Mouse (Mus musculus) intestine, embryonic 14.5 days (tissue): ENCODE measurements around the gene Prim2. TPM values are rescaled to one million over a fixed set of nuclear protein-coding genes. Genes with fewer than 3 reads are reported as not detected.

Experiments used
- ATAC-seq: fragments of 200-750 bp; cut with Nextera tagmentation; replicated peaks from 2 replicates; pipeline ENCODE4 v1.8.0; 2017; ENCODE audit warnings: low read depth, moderate number of reproducible peaks, moderate TSS enrichment, moderate library complexity; ENCODE audit not compliant: low FRiP score, low TSS enrichment
- DNase-seq: peaks from one replicate; pipeline ENCODE4 v3.0.0-alpha.2; 2018; ENCODE audit warnings: low spot score
- H3K27ac ChIP-seq: fragments of 300-500 bp; sonication (generic); 2 replicates; pipeline ENCODE4 v1.5.1; 2014; ENCODE audit warnings: low read depth, mild to moderate bottlenecking, control low read depth
- H3K27me3 ChIP-seq: fragments of 300-500 bp; sonication (generic); replicated peaks from 2 replicates; pipeline ENCODE4 v1.6.1; 2014; ENCODE audit warnings: low read length, control low read depth; ENCODE audit not compliant: control insufficient read depth, insufficient read depth
- H3K36me3 ChIP-seq: fragments of 300-500 bp; sonication (generic); 2 replicates; pipeline ENCODE4 v1.6.1; 2014; ENCODE audit warnings: low read length, control low read depth; ENCODE audit not compliant: control insufficient read depth, insufficient read depth
- H3K4me1 ChIP-seq: fragments of 300-500 bp; sonication (generic); replicated peaks from 2 replicates; pipeline ENCODE4 v1.6.1; 2014; ENCODE audit warnings: low read length, control low read depth, mixed read lengths; ENCODE audit not compliant: control insufficient read depth, insufficient read depth
- H3K4me2 ChIP-seq: fragments of 300-500 bp; sonication (generic); 2 replicates; pipeline ENCODE4 v1.6.1; 2014; ENCODE audit warnings: low read length
- H3K4me3 ChIP-seq: fragments of 300-500 bp; sonication (generic); 2 replicates; pipeline ENCODE4 v1.5.1; 2014; ENCODE audit warnings: low read depth, low read length, control low read depth, mixed read lengths
- H3K9ac ChIP-seq: fragments of 300-500 bp; sonication (generic); 2 replicates; pipeline ENCODE4 v1.6.1; 2014; ENCODE audit warnings: mild to moderate bottlenecking, low read length
- H3K9me3 ChIP-seq: fragments of 300-500 bp; sonication (generic); 2 replicates; pipeline ENCODE4 v1.6.1; 2016; ENCODE audit warnings: low read length, control low read depth; ENCODE audit not compliant: control insufficient read depth
- WGBS: fragments of 180-500 bp; shearing (Covaris S2); extraction: QIAGEN DNeasy Blood & Tissue Kit; methylation state at CpG from one replicate; pipeline ENCODE4 v1.1.7; 2014; 5-methylcytosine and 5-hydroxymethylcytosine counted together
- polyA plus RNA-seq: library from polyadenylated mRNA; unstranded; fragments of >200 nt; fragmentation: Nextera tagmentation; extraction: Ambion mirVana; gene quantifications from 2 replicates; pipeline ENCODE4 v1.2.1, GENCODE M21; 2014

Gene Prim2
- polyA plus RNA-seq, 1 experiment from 2014 or later = 35.2 TPM

- 85% methylated on average over 4 of the region's 4 CpGs for WGBS
- Histone ChIP-seq H3K36me3 (no peaks in the 10 kb centered on the region), H3K4me1 (no peaks in the 10 kb centered on the region), H3K27me3 (no peaks in the 10 kb centered on the region), H3K27ac (no peak overlapping the region), H3K9me3 (no peaks in the 10 kb centered on the region), H3K9ac (no peak overlapping the region), H3K4me3 (no peak overlapping the region), H3K4me2 (no peak overlapping the region)
- ATAC-seq (no peak), DNase-seq (no peak)
These were observed 75.7 kb downstream of the Prim2 start for GRCm38 (mm10) chr1:33593718-33594388.

GRCm38 (mm10) chr1:33591997-33592608 lies 77.5 kb downstream of the Prim2 start:
- H3K4me3 ChIP-seq = no peak overlapping the region
- H3K36me3 ChIP-seq = no peaks in the 10 kb centered on the region
- ATAC-seq = no peak
- no peaks in the 10 kb centered on the region for H3K9me3 ChIP-seq
- no peak for DNase-seq
- 92% methylated on average over 7 of the region's 7 CpGs for WGBS
- no peaks in the 10 kb centered on the region for H3K27me3 ChIP-seq
- no peak overlapping the region for H3K27ac ChIP-seq
- no peak overlapping the region for H3K9ac ChIP-seq
- H3K4me2 ChIP-seq = no peak overlapping the region
- H3K4me1 ChIP-seq = no peaks in the 10 kb centered on the region

DNA sequence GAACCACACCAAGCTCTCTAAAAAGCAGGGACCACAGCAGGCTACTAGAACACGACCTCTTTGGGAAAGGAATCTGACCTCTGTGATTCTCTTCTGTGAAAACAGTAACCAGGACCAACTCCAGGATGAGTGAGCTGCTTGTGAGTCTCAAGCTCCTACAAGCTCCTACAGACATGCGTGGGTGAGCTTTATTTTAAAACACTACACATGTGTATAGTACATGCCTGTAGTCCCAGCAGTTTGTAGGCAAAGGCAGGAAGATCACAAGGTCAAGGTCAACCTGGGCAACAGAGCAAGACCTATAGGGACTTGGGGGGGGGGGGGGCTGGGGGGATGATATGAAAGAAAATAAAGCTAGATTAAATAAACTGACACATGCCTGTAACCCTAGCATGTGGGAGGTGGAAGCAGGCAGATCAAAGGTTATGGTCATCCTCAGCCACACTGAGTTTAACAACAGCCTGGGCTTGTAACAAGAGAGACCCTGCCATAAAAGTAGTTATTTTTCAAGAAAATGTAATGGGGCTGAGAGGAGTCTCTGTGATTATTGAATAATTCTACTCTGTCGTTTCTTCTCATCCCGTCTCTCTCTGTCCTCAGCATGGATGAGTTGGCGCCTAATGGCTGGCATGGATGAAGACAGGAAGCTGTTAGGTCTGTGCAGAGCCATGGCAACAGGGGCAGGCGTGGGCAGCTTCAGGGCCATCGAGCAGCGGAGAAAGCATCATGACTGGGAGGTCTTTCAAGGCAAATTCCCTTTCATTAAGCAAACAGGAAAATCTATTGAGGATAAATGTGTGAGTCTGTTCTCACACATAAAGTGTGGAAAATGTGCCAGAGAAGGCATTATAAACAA lies 78.8 kb downstream of the Prim2 start:
- no peak overlapping the region for H3K9ac ChIP-seq
- ATAC-seq = no peak
- WGBS = 74% methylated on average over 8 of the region's 8 CpGs
- H3K4me3 ChIP-seq = no peak overlapping the region
- H3K36me3 ChIP-seq = no peaks in the 10 kb centered on the region
- H3K9me3 ChIP-seq = no peaks in the 10 kb centered on the region
- H3K4me1 ChIP-seq = no peaks in the 10 kb centered on the region
- DNase-seq = no peak
- H3K27ac ChIP-seq = no peak overlapping the region
- H3K4me2 ChIP-seq = no peak overlapping the region
- no peaks in the 10 kb centered on the region for H3K27me3 ChIP-seq

DNA sequence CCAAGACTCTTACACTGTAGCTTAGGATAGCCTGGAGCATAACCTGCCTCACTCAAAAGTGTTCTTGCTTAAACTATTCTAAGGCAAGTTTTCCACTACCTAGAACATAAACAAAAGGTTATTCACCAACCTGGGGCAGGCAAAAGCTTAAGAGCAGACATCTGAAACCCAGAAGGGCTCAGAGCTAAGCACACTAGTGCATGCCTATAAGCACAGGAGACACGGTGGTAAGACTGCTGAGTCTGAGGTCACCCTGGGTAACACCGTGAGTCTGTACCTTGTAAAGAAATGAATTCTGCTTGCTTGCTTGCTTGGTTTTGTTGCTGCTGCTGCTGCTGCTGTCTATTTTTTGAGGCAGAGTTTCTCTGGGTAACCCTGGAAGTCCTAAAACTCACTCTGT lies 80.1 kb downstream of the Prim2 start:
- H3K36me3 ChIP-seq = no peaks in the 10 kb centered on the region
- DNase-seq (no peak), ATAC-seq (no peak)
- no peak overlapping the region for H3K4me3 ChIP-seq
- no peaks in the 10 kb centered on the region for H3K27me3 ChIP-seq
- no peak overlapping the region for H3K27ac ChIP-seq
- H3K4me2 ChIP-seq = no peak overlapping the region
- no peak overlapping the region for H3K9ac ChIP-seq
- 53% methylated on average over 2 of the region's 2 CpGs for WGBS
- no peaks in the 10 kb centered on the region for H3K4me1 ChIP-seq
- no peaks in the 10 kb centered on the region for H3K9me3 ChIP-seq

- Histone ChIP-seq H3K27me3 (no peaks in the 10 kb centered on the region), H3K36me3 (no peaks in the 10 kb centered on the region), H3K9ac (no peak overlapping the region), H3K27ac (no peak overlapping the region), H3K9me3 (no peaks in the 10 kb centered on the region), H3K4me3 (no peak overlapping the region), H3K4me2 (no peak overlapping the region), H3K4me1 (no peaks in the 10 kb centered on the region)
- 58% methylated on average over 6 of the region's 6 CpGs for WGBS
- ATAC-seq = no peak
- no peak for DNase-seq
These were observed 81.0 kb downstream of the Prim2 start for GRCm38 (mm10) chr1:33588557-33588956.

- Histone ChIP-seq H3K36me3 (no peaks in the 10 kb centered on the region), H3K27me3 (no peaks in the 10 kb centered on the region), H3K4me3 (no peak overlapping the region), H3K27ac (no peak overlapping the region), H3K9me3 (no peaks in the 10 kb centered on the region), H3K4me2 (no peak overlapping the region), H3K9ac (no peak overlapping the region), H3K4me1 (peaks cover 3% of the 10 kb centered on the region; the same call in 1 of the 2 replicates)
- ATAC-seq = no peak
- DNase-seq = no peak
These were observed 85.0 kb downstream of the Prim2 start for GRCm38 (mm10) chr1:33584590-33584978.

GRCm38 (mm10) chr1:33583817-33584589 lies 85.6 kb downstream of the Prim2 start:
- Histone ChIP-seq H3K27me3 (no peaks in the 10 kb centered on the region), H3K9me3 (no peaks in the 10 kb centered on the region), H3K4me2 (no peak overlapping the region), H3K4me1 (peaks cover 3% of the 10 kb centered on the region; the same call in 1 of the 2 replicates), H3K36me3 (no peaks in the 10 kb centered on the region), H3K4me3 (no peak overlapping the region), H3K9ac (no peak overlapping the region), H3K27ac (no peak overlapping the region)
- DNase-seq (no peak), ATAC-seq (no peak)
- 81% methylated on average over 7 of the region's 7 CpGs for WGBS

- no peaks in the 10 kb centered on the region for H3K27me3 ChIP-seq
- no peak overlapping the region for H3K4me2 ChIP-seq
- ATAC-seq (no peak), DNase-seq (no peak)
- WGBS = 74% methylated on average over 6 of the region's 6 CpGs
- H3K27ac ChIP-seq = no peak overlapping the region
- no peak overlapping the region for H3K4me3 ChIP-seq
- no peak overlapping the region for H3K9ac ChIP-seq
- H3K4me1 ChIP-seq = peaks cover 3% of the 10 kb centered on the region; the same call in 1 of the 2 replicates
- H3K9me3 ChIP-seq = no peaks in the 10 kb centered on the region
- H3K36me3 ChIP-seq = no peaks in the 10 kb centered on the region
These were observed 91.0 kb downstream of the Prim2 start for GRCm38 (mm10) chr1:33578593-33578992.
